ENCODE assay signal across 17 mouse cellular contexts in the genomic region with DNA sequence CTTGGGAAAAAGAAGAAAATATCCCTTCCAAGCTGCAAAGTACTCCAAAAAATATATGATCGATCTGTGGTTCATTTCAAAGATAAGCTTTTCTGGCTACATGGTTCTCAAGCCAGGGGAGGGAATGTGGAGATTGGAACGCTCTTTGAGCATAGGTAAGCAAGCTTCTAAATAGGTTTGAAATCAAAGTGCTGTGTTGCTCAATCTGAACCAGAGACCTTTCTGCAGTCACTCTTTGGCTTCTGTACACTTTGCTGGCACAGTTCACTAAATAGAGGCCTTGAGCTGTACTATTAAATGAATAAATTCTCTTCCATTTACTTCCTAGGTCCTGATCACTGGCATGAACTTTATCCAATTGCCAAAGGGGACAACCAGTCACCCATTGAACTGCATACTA. TPM values are rescaled to one million over a fixed set of nuclear protein-coding genes. Genes with fewer than 3 reads are reported as not detected.
A peak's percentile ranks its signal among the peaks of the same experiment; 100 is the strongest.
DNase-seq lines count a peak whose midpoint lies in the region; ATAC-seq lines count a peak whose summit lies in the region.
"Had no signal": no experiment of that assay in that cellular context is flagged by ENCODE, and none has a peak within 500 bp of the region (broad histone marks: within the 10 kb centered on the region; RNA-seq: fewer than 3 reads in every experiment).

No protein-coding gene starts in this region.

- 0 out of 2 replicates have a peak overlapping the region, but pooled peaks have one; percentile 80 for H3K4me2 ChIP-seq in forebrain, embryonic 13.5 days
- H3K4me2 ChIP-seq in forebrain, embryonic 11.5 days (ENCODE audit: low read depth, low read length, severe bottlenecking), result no peak overlapping the region
- peak overlapping the region; percentile 58; the same call in 1 of the 2 replicates for H3K4me2 ChIP-seq in liver, embryonic 13.5 days
- no peak overlapping the region for H3K4me2 ChIP-seq in liver, embryonic 12.5 days
- H3K4me2 ChIP-seq in liver, embryonic 15.5 days, result peak overlapping the region; percentile 48
- H3K4me2 ChIP-seq in kidney, embryonic 14.5 days (replicated peaks; ENCODE audit: low read depth, low read length), result no peak overlapping the region

- 91% methylated on average over 2 of the region's 2 CpGs for WGBS in forebrain, embryonic 13.5 days
- WGBS in forebrain, embryonic 11.5 days, result 85% methylated on average over 2 of the region's 2 CpGs
- 65% methylated on average over 2 of the region's 2 CpGs for WGBS in liver, embryonic 13.5 days (ENCODE audit: insufficient replicate concordance)
- 54% methylated on average over 2 of the region's 2 CpGs for whole genome bisulfite sequencing in liver, embryonic 12.5 days (ENCODE audit: insufficient replicate concordance)
- WGBS in liver, embryonic 15.5 days (ENCODE audit: insufficient replicate concordance), result 54% methylated on average over 2 of the region's 2 CpGs
- 94% methylated on average over 2 of the region's 2 CpGs for WGBS in kidney, embryonic 14.5 days

- no peak overlapping the region for H3K9ac ChIP-seq in forebrain, embryonic 13.5 days
- H3K9ac ChIP-seq in forebrain, embryonic 11.5 days (ENCODE audit: low read length), result no peak overlapping the region
- H3K9ac ChIP-seq in liver, embryonic 13.5 days, result no peak overlapping the region
- H3K9ac ChIP-seq in liver, embryonic 12.5 days, result no peak overlapping the region
- no peak overlapping the region for H3K9ac ChIP-seq in liver, embryonic 15.5 days
- H3K9ac ChIP-seq in kidney, embryonic 14.5 days (ENCODE audit: low read depth, low read length), result no peak overlapping the region

- H3K36me3 ChIP-seq in forebrain, embryonic 13.5 days (ENCODE audit: poor library complexity, severe bottlenecking), result no peaks in the 10 kb centered on the region
- H3K36me3 ChIP-seq in forebrain, embryonic 11.5 days (ENCODE audit: control insufficient read depth, insufficient read depth, low read length), result no peaks in the 10 kb centered on the region
- H3K36me3 ChIP-seq in liver, embryonic 13.5 days, result no peaks in the 10 kb centered on the region
- H3K36me3 ChIP-seq in liver, embryonic 12.5 days, result no peaks in the 10 kb centered on the region
- H3K36me3 ChIP-seq in liver, embryonic 15.5 days (replicated peaks), result no peaks in the 10 kb centered on the region
- H3K36me3 ChIP-seq in kidney, embryonic 14.5 days (ENCODE audit: control insufficient read depth, insufficient read depth, low read length), result no peaks in the 10 kb centered on the region
- H3K36me3 ChIP-seq: embryonic facial prominence, embryonic 10.5 days; forebrain, embryonic 12.5 days; heart, embryonic 13.5 days; hindbrain, embryonic 12.5 days had no signal

- no peak overlapping the region for H3K27ac ChIP-seq in forebrain, embryonic 13.5 days
- no peak overlapping the region for H3K27ac ChIP-seq in forebrain, embryonic 11.5 days (ENCODE audit: low read depth, low read length)
- H3K27ac ChIP-seq in liver, embryonic 13.5 days, result no peak overlapping the region
- H3K27ac ChIP-seq in liver, embryonic 12.5 days, result no peak overlapping the region
- peak overlapping the region; percentile 80 for H3K27ac ChIP-seq in brown adipose tissue, adult 24 weeks (replicated peaks; ENCODE audit: low read depth, low read length)
- H3K27ac ChIP-seq in liver, embryonic 15.5 days (replicated peaks), result 0 out of 2 replicates have a peak overlapping the region, but pooled peaks have one; percentile 8
- no peak overlapping the region for H3K27ac ChIP-seq in kidney, embryonic 14.5 days (ENCODE audit: low read depth, low read length)
- H3K27ac ChIP-seq: forebrain, embryonic 12.5 days; heart, embryonic 13.5 days; hindbrain, embryonic 12.5 days had no signal

- H3K9me3 ChIP-seq in forebrain, embryonic 13.5 days (replicated peaks), result no peaks in the 10 kb centered on the region
- H3K9me3 ChIP-seq in forebrain, embryonic 11.5 days (ENCODE audit: control insufficient read depth, low read length), result no peaks in the 10 kb centered on the region
- no peaks in the 10 kb centered on the region for H3K9me3 ChIP-seq in liver, embryonic 13.5 days (replicated peaks)
- H3K9me3 ChIP-seq in liver, embryonic 12.5 days (replicated peaks), result no peaks in the 10 kb centered on the region
- H3K9me3 ChIP-seq in liver, embryonic 15.5 days (replicated peaks), result no peaks in the 10 kb centered on the region
- no peaks in the 10 kb centered on the region for H3K9me3 ChIP-seq in kidney, embryonic 14.5 days (ENCODE audit: control insufficient read depth, low read length)
- H3K9me3 ChIP-seq: embryonic facial prominence, embryonic 10.5 days; forebrain, embryonic 12.5 days; heart, embryonic 13.5 days; hindbrain, embryonic 12.5 days had no signal

- H3K4me3 ChIP-seq in forebrain, embryonic 13.5 days, result no peak overlapping the region
- H3K4me3 ChIP-seq in forebrain, embryonic 11.5 days (ENCODE audit: low read depth, low read length), result no peak overlapping the region
- 0 out of 2 replicates have a peak overlapping the region, but pooled peaks have one; percentile 41 for H3K4me3 ChIP-seq in liver, embryonic 13.5 days (replicated peaks)
- no peak overlapping the region for H3K4me3 ChIP-seq in liver, embryonic 12.5 days
- peak overlapping the region; percentile 69 for H3K4me3 ChIP-seq in brown adipose tissue, adult 24 weeks (ENCODE audit: insufficient read depth, low read depth, low read length)
- peak overlapping the region; percentile 42 for H3K4me3 ChIP-seq in liver, embryonic 15.5 days (replicated peaks)
- no peak overlapping the region for H3K4me3 ChIP-seq in kidney, embryonic 14.5 days (ENCODE audit: low read length)

- peaks cover 12% of the 10 kb centered on the region; the same call in 1 of the 2 replicates for H3K4me1 ChIP-seq in forebrain, embryonic 13.5 days
- peaks cover 2% of the 10 kb centered on the region; the same call in 1 of the 2 replicates for H3K4me1 ChIP-seq in forebrain, embryonic 11.5 days (replicated peaks; ENCODE audit: control insufficient read depth, insufficient read depth, low read length)
- H3K4me1 ChIP-seq in liver, embryonic 13.5 days (replicated peaks), result no peaks in the 10 kb centered on the region; the same call in none of the 2 replicates
- 0 out of 2 replicates have a peak, but pooled peaks cover 5% of the 10 kb centered on the region for H3K4me1 ChIP-seq in liver, embryonic 12.5 days
- H3K4me1 ChIP-seq in brown adipose tissue, adult 24 weeks (ENCODE audit: control insufficient read depth, insufficient read depth, insufficient read length, low read length), result peaks cover 5% of the 10 kb centered on the region
- H3K4me1 ChIP-seq in liver, embryonic 15.5 days (replicated peaks), result no peaks in the 10 kb centered on the region
- H3K4me1 ChIP-seq in kidney, embryonic 14.5 days (ENCODE audit: control insufficient read depth, insufficient read depth, low read length), result no peaks in the 10 kb centered on the region

- DNase-seq in forebrain, embryonic 11.5 days (ENCODE audit: low spot score), result no peak
- no peak for DNase-seq in liver, embryonic 13.5 days
- no peak for DNase-seq in urinary bladder, postnatal 4 days (ENCODE audit: low spot score in 2 of 2)
- DNase-seq: cerebellum, adult 2 months; forebrain, postnatal 0 days; gastrocnemius, postnatal 36 days; heart, adult 11 months; heart, postnatal 4 days had no signal

- no peak for ATAC-seq in forebrain, embryonic 13.5 days
- no peak for ATAC-seq in forebrain, embryonic 11.5 days (replicated peaks; ENCODE audit: low FRiP score)
- ATAC-seq in liver, embryonic 13.5 days (ENCODE audit: low read depth), result peak; percentile 46
- ATAC-seq in liver, embryonic 12.5 days, result no peak
- ATAC-seq in liver, embryonic 15.5 days (ENCODE audit: insufficient read depth), result peak; percentile 56; the same call in 1 of the 2 replicates
- ATAC-seq in kidney, embryonic 14.5 days (ENCODE audit: low FRiP score, low TSS enrichment), result no peak

- H3K27me3 ChIP-seq in forebrain, embryonic 13.5 days, result no peaks in the 10 kb centered on the region
- no peaks in the 10 kb centered on the region for H3K27me3 ChIP-seq in forebrain, embryonic 11.5 days (ENCODE audit: control insufficient read depth, insufficient read depth, low read length)
- peaks cover 27% of the 10 kb centered on the region for H3K27me3 ChIP-seq in liver, embryonic 13.5 days
- peaks cover 29% of the 10 kb centered on the region for H3K27me3 ChIP-seq in liver, embryonic 12.5 days (replicated peaks)
- H3K27me3 ChIP-seq in liver, embryonic 15.5 days, result peaks cover 29% of the 10 kb centered on the region
- no peaks in the 10 kb centered on the region for H3K27me3 ChIP-seq in kidney, embryonic 14.5 days (ENCODE audit: control insufficient read depth, insufficient read depth, low read length)
- H3K27me3 ChIP-seq: forebrain, embryonic 12.5 days; heart, embryonic 13.5 days; hindbrain, embryonic 12.5 days had no signal

RNA-seq across cellular contexts. Expression of a gene that starts 0.6 kb away (rescaled TPM):
- 1.6 and 1.8 TPM in 2 replicates for polyA plus RNA-seq in forebrain, embryonic 13.5 days (2015; fragmentation: Nextera tagmentation; extraction: Ambion mirVana)
- 1.5 and 1.6 TPM in 2 replicates for polyA plus RNA-seq in forebrain, embryonic 11.5 days (2014; fragmentation: Nextera tagmentation; extraction: Ambion mirVana)
- 39.1 and 50.0 TPM in 2 replicates for polyA plus RNA-seq in liver, embryonic 13.5 days (2015; fragmentation: Nextera tagmentation; extraction: Ambion mirVana)
- 8.2 and 8.5 TPM in 2 replicates for polyA plus RNA-seq in liver, embryonic 12.5 days (2016; fragmentation: Nextera tagmentation; extraction: Ambion mirVana)
- 5,717 and 6,809 TPM in 2 replicates for polyA plus RNA-seq in brown adipose tissue, adult 24 weeks (2012; ENCODE audit: insufficient read depth, insufficient read length, missing spikeins)
- polyA plus RNA-seq in liver, embryonic 15.5 days (2015; fragmentation: Nextera tagmentation; extraction: Ambion mirVana), result 140 and 151 TPM in 2 replicates
- 26.7 and 26.8 TPM in 2 replicates for polyA plus RNA-seq in kidney, embryonic 14.5 days (2014; fragmentation: Nextera tagmentation; extraction: Ambion mirVana)

RNA-seq across cellular contexts. Expression of a gene that starts 22.2 kb away (rescaled TPM):
- 24.2 and 27.6 TPM in 2 replicates for polyA plus RNA-seq in forebrain, embryonic 13.5 days (2015; fragmentation: Nextera tagmentation; extraction: Ambion mirVana)
- polyA plus RNA-seq in forebrain, embryonic 11.5 days (2014; fragmentation: Nextera tagmentation; extraction: Ambion mirVana), result 105 and 114 TPM in 2 replicates
- 2,501 and 2,750 TPM in 2 replicates for polyA plus RNA-seq in liver, embryonic 13.5 days (2015; fragmentation: Nextera tagmentation; extraction: Ambion mirVana)
- 2,168 and 2,210 TPM in 2 replicates for polyA plus RNA-seq in liver, embryonic 12.5 days (2016; fragmentation: Nextera tagmentation; extraction: Ambion mirVana)
- 16.9 and 19.2 TPM in 2 replicates for polyA plus RNA-seq in brown adipose tissue, adult 24 weeks (2012; ENCODE audit: insufficient read depth, insufficient read length, missing spikeins)
- 2,386 and 2,474 TPM in 2 replicates for polyA plus RNA-seq in liver, embryonic 15.5 days (2015; fragmentation: Nextera tagmentation; extraction: Ambion mirVana)
- 31.0 and 38.2 TPM in 2 replicates for polyA plus RNA-seq in kidney, embryonic 14.5 days (2014; fragmentation: Nextera tagmentation; extraction: Ambion mirVana)

RNA-seq across cellular contexts. Expression of a gene that starts 55.8 kb away (rescaled TPM):
- not detected in 2 replicates for polyA plus RNA-seq in forebrain, embryonic 13.5 days (2015; fragmentation: Nextera tagmentation; extraction: Ambion mirVana)
- 0.20 TPM in 1 of 2 replicates, not detected in the other for polyA plus RNA-seq in forebrain, embryonic 11.5 days (2014; fragmentation: Nextera tagmentation; extraction: Ambion mirVana)
- polyA plus RNA-seq in liver, embryonic 13.5 days (2015; fragmentation: Nextera tagmentation; extraction: Ambion mirVana), result 29.0 and 34.3 TPM in 2 replicates
- polyA plus RNA-seq in liver, embryonic 12.5 days (2016; fragmentation: Nextera tagmentation; extraction: Ambion mirVana), result 39.0 and 41.1 TPM in 2 replicates
- 0.87 and 1.2 TPM in 2 replicates for polyA plus RNA-seq in brown adipose tissue, adult 24 weeks (2012; ENCODE audit: insufficient read depth, insufficient read length, missing spikeins)
- 29.6 and 31.7 TPM in 2 replicates for polyA plus RNA-seq in liver, embryonic 15.5 days (2015; fragmentation: Nextera tagmentation; extraction: Ambion mirVana)
- not detected in 2 replicates for polyA plus RNA-seq in kidney, embryonic 14.5 days (2014; fragmentation: Nextera tagmentation; extraction: Ambion mirVana)
- polyA plus RNA-seq: cerebellum, adult 2 months; forebrain, embryonic 12.5 days had no signal

Comparison
In these comparisons a context has a peak if more than half of its experiments do, and no peak if none do; other contexts are left out.
1. ATAC-seq: peak in liver, embryonic 13.5 days (single experiment) and liver, embryonic 15.5 days (single experiment); none in forebrain, embryonic 13.5 days (single experiment), forebrain, embryonic 11.5 days (single experiment), liver, embryonic 12.5 days (single experiment) and kidney, embryonic 14.5 days (single experiment).
2. H3K27ac ChIP-seq: peak in brown adipose tissue, adult 24 weeks (single experiment) and liver, embryonic 15.5 days (single experiment); none in forebrain, embryonic 13.5 days (single experiment), forebrain, embryonic 11.5 days (single experiment), liver, embryonic 13.5 days (single experiment), liver, embryonic 12.5 days (single experiment) and kidney, embryonic 14.5 days (single experiment).
3. H3K4me2 ChIP-seq: peak in forebrain, embryonic 13.5 days (single experiment), liver, embryonic 13.5 days (single experiment) and liver, embryonic 15.5 days (single experiment); none in forebrain, embryonic 11.5 days (single experiment), liver, embryonic 12.5 days (single experiment) and kidney, embryonic 14.5 days (single experiment).
4. H3K4me3 ChIP-seq: peak in liver, embryonic 13.5 days (single experiment), brown adipose tissue, adult 24 weeks (single experiment) and liver, embryonic 15.5 days (single experiment); none in forebrain, embryonic 13.5 days (single experiment), forebrain, embryonic 11.5 days (single experiment), liver, embryonic 12.5 days (single experiment) and kidney, embryonic 14.5 days (single experiment).
5. RNA of a gene that starts 0.6 kb away (polyA plus RNA-seq): 5,717 to 6,809 TPM in brown adipose tissue, adult 24 weeks; 140 to 151 TPM in liver, embryonic 15.5 days, 39.1 to 50.0 TPM in liver, embryonic 13.5 days, 26.7 to 26.8 TPM in kidney, embryonic 14.5 days, 8.2 to 8.5 TPM in liver, embryonic 12.5 days, 1.5 to 1.6 TPM in forebrain, embryonic 11.5 days and 1.6 to 1.8 TPM in forebrain, embryonic 13.5 days; every median in the first group is over 10 times any median in the second.
6. RNA of a gene that starts 22.2 kb away (polyA plus RNA-seq): 2,501 to 2,750 TPM in liver, embryonic 13.5 days, 2,386 to 2,474 TPM in liver, embryonic 15.5 days and 2,168 to 2,210 TPM in liver, embryonic 12.5 days; 105 to 114 TPM in forebrain, embryonic 11.5 days, 31.0 to 38.2 TPM in kidney, embryonic 14.5 days, 24.2 to 27.6 TPM in forebrain, embryonic 13.5 days and 16.9 to 19.2 TPM in brown adipose tissue, adult 24 weeks; every median in the first group is over 10 times any median in the second.
7. RNA of a gene that starts 55.8 kb away (polyA plus RNA-seq): 39.0 to 41.1 TPM in liver, embryonic 12.5 days, 29.6 to 31.7 TPM in liver, embryonic 15.5 days and 29.0 to 34.3 TPM in liver, embryonic 13.5 days; 0.87 to 1.2 TPM in brown adipose tissue, adult 24 weeks, not detected in kidney, embryonic 14.5 days, 0.20 TPM in forebrain, embryonic 11.5 days and not detected in forebrain, embryonic 13.5 days; every median in the first group is over 10 times any median in the second.